Mouse (Mus musculus): ENCODE results near the gene Bcl2l1.

- TF ChIP-seq CTCF (IDR thresholded peaks at IDR 0.05; ENCODE audit: extremely low read depth, insufficient read depth, low read length) (no peak), POLR2A (IDR thresholded peaks at IDR 0.05; ENCODE audit: extremely low read depth, insufficient read depth, low read length) (no peak)
These were observed 59.3 kb downstream of the Bcl2l1 start for GRCm38 (mm10) chr2:152772231-152772630.
